Comparison of ENCODE assay signal across 20 mouse cellular contexts in the genomic region with DNA sequence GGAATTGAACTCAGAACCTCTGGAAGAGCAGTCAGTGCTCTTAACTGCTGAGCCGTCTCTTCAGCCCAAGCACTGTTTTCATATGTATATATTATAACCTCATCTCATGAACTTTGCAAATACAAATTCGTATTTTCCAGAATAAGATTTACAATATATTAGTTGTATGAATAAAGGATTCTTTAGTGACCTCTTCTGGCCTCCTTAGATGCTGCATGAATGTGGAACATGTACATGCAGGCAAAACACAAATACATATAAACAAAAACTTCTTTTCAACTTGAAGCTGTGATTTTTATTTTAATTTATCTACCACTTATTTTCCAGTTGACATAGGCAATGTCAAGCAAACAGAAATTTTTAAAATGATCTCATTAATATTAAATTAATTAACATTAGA. TPM values are rescaled to one million over a fixed set of nuclear protein-coding genes. Genes with fewer than 3 reads are reported as not detected.
DNase-seq lines count a peak whose midpoint lies in the region; ATAC-seq and TF ChIP-seq lines count a peak whose summit lies in the region.
"Had no signal": no experiment of that assay in that cellular context is flagged by ENCODE, and none has a peak within 500 bp of the region (broad histone marks: within the 10 kb centered on the region; RNA-seq: fewer than 3 reads in every experiment).

No protein-coding gene starts in this region.

- no peak overlapping the region for H3K9ac ChIP-seq in hindbrain, postnatal 0 days (replicated peaks; ENCODE audit: low read length)
- no peak overlapping the region for H3K9ac ChIP-seq in hindbrain, embryonic 11.5 days (ENCODE audit: low read depth, low read length)
- no peak overlapping the region for H3K9ac ChIP-seq in liver, embryonic 14.5 days (replicated peaks)
- H3K9ac ChIP-seq in MEL (ENCODE audit: control insufficient read depth, low read depth, low read length, poor library complexity, severe bottlenecking): no peak overlapping the region
- H3K9ac ChIP-seq: forebrain, embryonic 13.5 days; heart, embryonic 13.5 days; hindbrain, embryonic 14.5 days; liver, embryonic 12.5 days; midbrain, embryonic 13.5 days had no signal

- peak; percentile 37 for TF ChIP-seq RAD21 in MEL (IDR thresholded peaks at IDR 0.05; ENCODE audit: low read depth, low read length)

- H3K4me1 ChIP-seq in hindbrain, postnatal 0 days (ENCODE audit: insufficient read depth, low read length): no peaks in the 10 kb centered on the region
- H3K4me1 ChIP-seq in hindbrain, embryonic 11.5 days (replicated peaks; ENCODE audit: control insufficient read depth, insufficient read depth, low read length): no peaks in the 10 kb centered on the region
- H3K4me1 ChIP-seq in liver, embryonic 14.5 days (replicated peaks; ENCODE audit: control insufficient read depth in 2 of 2, insufficient read depth in 2 of 2, low read length in 1 of 2): no peaks in the 10 kb centered on the region
- no peaks in the 10 kb centered on the region for H3K4me1 ChIP-seq in MEL (ENCODE audit: control insufficient read depth in 1 of 2, insufficient read depth in 2 of 2, low read length in 2 of 2)
- H3K4me1 ChIP-seq: forebrain, embryonic 13.5 days; heart, embryonic 13.5 days; liver, embryonic 12.5 days; midbrain, embryonic 13.5 days had no signal

- H3K4me2 ChIP-seq in hindbrain, postnatal 0 days (ENCODE audit: low read depth, low read length): no peak overlapping the region
- no peak overlapping the region for H3K4me2 ChIP-seq in hindbrain, embryonic 11.5 days (replicated peaks; ENCODE audit: low read depth, low read length)
- no peak overlapping the region for H3K4me2 ChIP-seq in liver, embryonic 14.5 days (ENCODE audit: low read depth)
- H3K4me2 ChIP-seq: forebrain, embryonic 13.5 days; heart, embryonic 13.5 days; hindbrain, embryonic 14.5 days; liver, embryonic 12.5 days; midbrain, embryonic 13.5 days had no signal

- TF ChIP-seq CTCF in hindbrain, postnatal 0 days (IDR thresholded peaks at IDR 0.05; ENCODE audit: low read depth): peak; percentile 7; the same call in 1 of the 2 replicates
- TF ChIP-seq CTCF in liver, embryonic 14.5 days (IDR thresholded peaks at IDR 0.05; ENCODE audit: low read depth): peak; percentile 12; the same call in 1 of the 2 replicates
- TF ChIP-seq CTCF in MEL (IDR thresholded peaks at IDR 0.05 in 2 of 3, conservative IDR thresholded peaks at IDR 0.05 in 1 of 3; ENCODE audit: control insufficient read depth in 1 of 3, insufficient read depth in 1 of 3, low read depth in 2 of 3, low read length in 3 of 3, poor library complexity in 1 of 3, severe bottlenecking in 1 of 3): peak in 2 of 3 experiments; percentile 5 to 51; a peak in 2 of 6 replicates

- H3K79me2 ChIP-seq in MEL (ENCODE audit: control insufficient read depth, insufficient read depth, low read length, poor library complexity): no peaks in the 10 kb centered on the region

- TF ChIP-seq EP300 in liver, embryonic 14.5 days (IDR thresholded peaks at IDR 0.05; ENCODE audit: low read depth): no peak
- no peak for TF ChIP-seq EP300 in MEL (IDR thresholded peaks at IDR 0.05; ENCODE audit: low read depth in 1 of 2, low read length in 2 of 2)

- no peaks in the 10 kb centered on the region for H3K9me3 ChIP-seq in hindbrain, postnatal 0 days (ENCODE audit: low read length)
- H3K9me3 ChIP-seq in hindbrain, embryonic 11.5 days (ENCODE audit: control insufficient read depth, low read length): no peaks in the 10 kb centered on the region
- no peaks in the 10 kb centered on the region for H3K9me3 ChIP-seq in liver, embryonic 14.5 days (ENCODE audit: control insufficient read depth, low read length)
- no peaks in the 10 kb centered on the region for H3K9me3 ChIP-seq in MEL (replicated peaks; ENCODE audit: insufficient read depth, low read length)
- H3K9me3 ChIP-seq: forebrain, embryonic 13.5 days; heart, embryonic 13.5 days; liver, embryonic 12.5 days; midbrain, embryonic 13.5 days had no signal

- no peak for TF ChIP-seq POLR2A in MEL (IDR thresholded peaks at IDR 0.05; ENCODE audit: control insufficient read depth in 1 of 2, insufficient read depth in 1 of 2, low read depth in 1 of 2, low read length in 2 of 2, poor library complexity in 1 of 2)

- H3K27me3 ChIP-seq in hindbrain, postnatal 0 days (ENCODE audit: insufficient read depth, low read length): no peaks in the 10 kb centered on the region
- no peaks in the 10 kb centered on the region for H3K27me3 ChIP-seq in hindbrain, embryonic 11.5 days (ENCODE audit: control insufficient read depth, insufficient read depth, low read length)
- H3K27me3 ChIP-seq in liver, embryonic 14.5 days (ENCODE audit: control insufficient read depth, insufficient read depth, low read length): no peaks in the 10 kb centered on the region
- H3K27me3 ChIP-seq in MEL (ENCODE audit: control insufficient read depth in 1 of 2, insufficient read depth in 2 of 2, low read length in 2 of 2): no peaks in the 10 kb centered on the region
- H3K27me3 ChIP-seq: forebrain, embryonic 13.5 days; heart, embryonic 13.5 days; liver, embryonic 12.5 days; midbrain, embryonic 13.5 days had no signal

- ATAC-seq in hindbrain, postnatal 0 days: no peak
- ATAC-seq in hindbrain, embryonic 11.5 days (ENCODE audit: low FRiP score): no peak
- no peak for ATAC-seq in liver, embryonic 14.5 days (ENCODE audit: insufficient read depth)
- ATAC-seq: activated CD4-positive, CD25-positive, alpha-beta regulatory T cell, adult 4 months; forebrain, embryonic 13.5 days; liver, embryonic 12.5 days; midbrain, embryonic 13.5 days had no signal

- no peaks in the 10 kb centered on the region for H3K36me3 ChIP-seq in hindbrain, postnatal 0 days (ENCODE audit: insufficient read depth, low read length)
- H3K36me3 ChIP-seq in hindbrain, embryonic 11.5 days (ENCODE audit: control insufficient read depth, insufficient read depth, low read length): no peaks in the 10 kb centered on the region
- no peaks in the 10 kb centered on the region for H3K36me3 ChIP-seq in liver, embryonic 14.5 days (replicated peaks; ENCODE audit: control insufficient read depth, insufficient read depth, low read depth)
- no peaks in the 10 kb centered on the region for H3K36me3 ChIP-seq in MEL (ENCODE audit: control insufficient read depth in 1 of 2, insufficient read depth in 2 of 2, low read length in 2 of 2)
- H3K36me3 ChIP-seq: liver, embryonic 12.5 days; midbrain, embryonic 13.5 days had no signal

- H3K4me3 ChIP-seq in hindbrain, postnatal 0 days (ENCODE audit: low read length): no peak overlapping the region
- H3K4me3 ChIP-seq in hindbrain, embryonic 11.5 days (ENCODE audit: low read depth, low read length): no peak overlapping the region
- H3K4me3 ChIP-seq in liver, embryonic 14.5 days (ENCODE audit: insufficient read depth in 1 of 2, low read depth in 2 of 2, low read length in 2 of 2): no peak overlapping the region
- no peak overlapping the region for H3K4me3 ChIP-seq in MEL (ENCODE audit: control insufficient read depth in 1 of 2, insufficient read depth in 1 of 2, low read depth in 2 of 2, low read length in 2 of 2)
- H3K4me3 ChIP-seq: forebrain, embryonic 13.5 days; heart, embryonic 13.5 days; liver, embryonic 12.5 days; midbrain, embryonic 13.5 days had no signal

- no peak overlapping the region for H3K27ac ChIP-seq in hindbrain, postnatal 0 days
- no peak overlapping the region for H3K27ac ChIP-seq in hindbrain, embryonic 11.5 days (ENCODE audit: low read depth, low read length)
- no peak overlapping the region for H3K27ac ChIP-seq in liver, embryonic 14.5 days
- no peak overlapping the region for H3K27ac ChIP-seq in MEL (ENCODE audit: control insufficient read depth, low read depth, low read length)
- H3K27ac ChIP-seq: forebrain, embryonic 13.5 days; heart, embryonic 13.5 days; hindbrain, embryonic 14.5 days; liver, embryonic 12.5 days; midbrain, embryonic 13.5 days had no signal

- WGBS in hindbrain, postnatal 0 days: 78% methylated on average over 2 of the region's 2 CpGs
- WGBS in hindbrain, embryonic 11.5 days: 77% methylated on average over 2 of the region's 2 CpGs
- 55% methylated on average over 2 of the region's 2 CpGs for WGBS in liver, embryonic 14.5 days (ENCODE audit: insufficient replicate concordance)

- no peak for DNase-seq in hindbrain, postnatal 0 days (ENCODE audit: low spot score)
- DNase-seq in hindbrain, embryonic 11.5 days (ENCODE audit: low spot score): no peak
- no peak for DNase-seq in liver, embryonic 14.5 days (ENCODE audit: low read depth in 3 of 3, low spot score in 3 of 3)
- no peak for DNase-seq in liver
- peak; percentile 50 for DNase-seq in 416B (ENCODE audit: low read depth)
- no peak for DNase-seq in MEL (ENCODE audit: low read depth, low spot score)
- no peak for DNase-seq in thymus, postnatal 4 days
- no peak for DNase-seq in cerebellum, postnatal 36 days
- DNase-seq: adrenal gland, adult 8-10 months; cerebellum, adult 2 months; gastrocnemius, postnatal 14 days; heart, adult 11 months; kidney, postnatal 36 days; lung, postnatal 10 days had no signal

RNA-seq across cellular contexts. Expression of a gene that starts 17.5 kb away (rescaled TPM):
- total RNA-seq in hindbrain, postnatal 0 days (2014; rRNA removed): 1.4 and 5.6 TPM in 2 replicates
- 3.2 and 4.9 TPM in 2 replicates for polyA plus RNA-seq in hindbrain, postnatal 0 days (2015; fragmentation: Nextera tagmentation; extraction: Ambion mirVana)
- polyA plus RNA-seq in hindbrain, embryonic 11.5 days (2014; fragmentation: Nextera tagmentation; extraction: Ambion mirVana): 6.9 and 7.4 TPM in 2 replicates
- polyA plus RNA-seq in liver, embryonic 14.5 days (2012; rRNA removed): 0.30 and 0.93 TPM in 2 replicates
- polyA plus RNA-seq in liver, embryonic 14.5 days (2014; fragmentation: Nextera tagmentation; extraction: Ambion mirVana): 0.32 and 0.65 TPM in 2 replicates
- total RNA-seq in MEL (2012; rRNA removed): 1.1 and 1.2 TPM in 2 replicates
- polyA plus RNA-seq in MEL (2012; ENCODE audit: insufficient read depth in 1 of 2, insufficient read length in 2 of 2, low read depth in 1 of 2, low replicate concordance in 2 of 2, missing spikeins in 1 of 2): 1 to 10 TPM in 1 of 2 experiments, not detected in 1; 1.9 TPM

RNA-seq across cellular contexts. Expression of a gene that starts 17.6 kb away (rescaled TPM):
- 100 and 119 TPM in 2 replicates for total RNA-seq in hindbrain, postnatal 0 days (2014; rRNA removed)
- 411 and 424 TPM in 2 replicates for polyA plus RNA-seq in hindbrain, postnatal 0 days (2015; fragmentation: Nextera tagmentation; extraction: Ambion mirVana)
- polyA plus RNA-seq in hindbrain, embryonic 11.5 days (2014; fragmentation: Nextera tagmentation; extraction: Ambion mirVana): 1,010 and 1,042 TPM in 2 replicates
- 115 and 136 TPM in 2 replicates for polyA plus RNA-seq in liver, embryonic 14.5 days (2012; rRNA removed)
- polyA plus RNA-seq in liver, embryonic 14.5 days (2014; fragmentation: Nextera tagmentation; extraction: Ambion mirVana): 559 and 595 TPM in 2 replicates
- total RNA-seq in MEL (2012; rRNA removed): 186 and 193 TPM in 2 replicates
- 1,000 to 10,000 TPM in 1 of 2 experiments, 100 to 1,000 TPM in 1; 266 to 2,226 TPM for polyA plus RNA-seq in MEL (2012; ENCODE audit: insufficient read depth in 1 of 2, insufficient read length in 2 of 2, low read depth in 1 of 2, low replicate concordance in 2 of 2, missing spikeins in 1 of 2)

RNA-seq across cellular contexts. Expression of a gene that starts 32.4 kb away (rescaled TPM):
- 6.6 and 11.4 TPM in 2 replicates for total RNA-seq in hindbrain, postnatal 0 days (2014; rRNA removed)
- 5.7 and 6.2 TPM in 2 replicates for polyA plus RNA-seq in hindbrain, postnatal 0 days (2015; fragmentation: Nextera tagmentation; extraction: Ambion mirVana)
- polyA plus RNA-seq in hindbrain, embryonic 11.5 days (2014; fragmentation: Nextera tagmentation; extraction: Ambion mirVana): 6.7 and 8.8 TPM in 2 replicates
- polyA plus RNA-seq in liver, embryonic 14.5 days (2012; rRNA removed): 1.3 and 1.7 TPM in 2 replicates
- 5.2 and 5.4 TPM in 2 replicates for polyA plus RNA-seq in liver, embryonic 14.5 days (2014; fragmentation: Nextera tagmentation; extraction: Ambion mirVana)
- total RNA-seq in MEL (2012; rRNA removed): 3.2 and 3.7 TPM in 2 replicates
- polyA plus RNA-seq in MEL (2012; ENCODE audit: insufficient read depth in 1 of 2, insufficient read length in 2 of 2, low read depth in 1 of 2, low replicate concordance in 2 of 2, missing spikeins in 1 of 2): 1 to 10 TPM in 1 of 2 experiments, not detected in 1; 5.1 TPM

RNA-seq across cellular contexts. Expression of a gene that starts 39.2 kb away (rescaled TPM):
- 20.5 and 21.0 TPM in 2 replicates for total RNA-seq in hindbrain, postnatal 0 days (2014; rRNA removed)
- 25.9 and 29.0 TPM in 2 replicates for polyA plus RNA-seq in hindbrain, postnatal 0 days (2015; fragmentation: Nextera tagmentation; extraction: Ambion mirVana)
- polyA plus RNA-seq in hindbrain, embryonic 11.5 days (2014; fragmentation: Nextera tagmentation; extraction: Ambion mirVana): 75.2 and 79.4 TPM in 2 replicates
- 13.5 and 20.6 TPM in 2 replicates for polyA plus RNA-seq in liver, embryonic 14.5 days (2012; rRNA removed)
- 32.4 and 32.7 TPM in 2 replicates for polyA plus RNA-seq in liver, embryonic 14.5 days (2014; fragmentation: Nextera tagmentation; extraction: Ambion mirVana)
- total RNA-seq in MEL (2012; rRNA removed): 68.3 and 72.3 TPM in 2 replicates
- polyA plus RNA-seq in MEL (2012; ENCODE audit: insufficient read depth in 1 of 2, insufficient read length in 2 of 2, low read depth in 1 of 2, low replicate concordance in 2 of 2, missing spikeins in 1 of 2): 100 to 1,000 TPM in 1 of 2 experiments, 10 to 100 TPM in 1; 73.6 to 369 TPM
